Mouse (Mus musculus) cerebellum, adult 9-10 months (tissue): ENCODE measurements around the gene Stag2.
A peak's percentile ranks its signal among the peaks of the same experiment; 100 is the strongest.

Source experiments
- DNase-seq: peaks from one replicate; pipeline ENCODE4 v3.0.0; 2022

The Stag2 gene

GRCm38 (mm10) chrX:42250342-42250741 is 101.2 kb downstream of the Stag2 start:
- no peak for DNase-seq

GRCm38 (mm10) chrX:42272713-42273112 is 123.6 kb downstream of the Stag2 start:
- peak; percentile 22 for DNase-seq

GRCm38 (mm10) chrX:42290215-42290614 is 141.1 kb downstream of the Stag2 start:
- DNase-seq, result no peak

GRCm38 (mm10) chrX:42315231-42315630 is 166.1 kb downstream of the Stag2 start:
- no peak for DNase-seq

GRCm38 (mm10) chrX:42320424-42320823 is 171.3 kb downstream of the Stag2 start:
- DNase-seq, result no peak

GRCm38 (mm10) chrX:42321200-42321773 is 172.2 kb downstream of the Stag2 start:
- no peak for DNase-seq

- no peak for DNase-seq
Observed at GRCm38 (mm10) chrX:42324848-42325247, 175.7 kb downstream of the Stag2 start.
